Mouse (Mus musculus): ENCODE results near the gene Lmo1. TPM values are rescaled to one million over a fixed set of nuclear protein-coding genes. Genes with fewer than 3 reads are reported as not detected.

Gene Lmo1
- 36.5 and 50.5 TPM in 2 replicates for polyA plus RNA-seq (2015; fragmentation: Nextera tagmentation; extraction: Ambion mirVana)

DNA sequence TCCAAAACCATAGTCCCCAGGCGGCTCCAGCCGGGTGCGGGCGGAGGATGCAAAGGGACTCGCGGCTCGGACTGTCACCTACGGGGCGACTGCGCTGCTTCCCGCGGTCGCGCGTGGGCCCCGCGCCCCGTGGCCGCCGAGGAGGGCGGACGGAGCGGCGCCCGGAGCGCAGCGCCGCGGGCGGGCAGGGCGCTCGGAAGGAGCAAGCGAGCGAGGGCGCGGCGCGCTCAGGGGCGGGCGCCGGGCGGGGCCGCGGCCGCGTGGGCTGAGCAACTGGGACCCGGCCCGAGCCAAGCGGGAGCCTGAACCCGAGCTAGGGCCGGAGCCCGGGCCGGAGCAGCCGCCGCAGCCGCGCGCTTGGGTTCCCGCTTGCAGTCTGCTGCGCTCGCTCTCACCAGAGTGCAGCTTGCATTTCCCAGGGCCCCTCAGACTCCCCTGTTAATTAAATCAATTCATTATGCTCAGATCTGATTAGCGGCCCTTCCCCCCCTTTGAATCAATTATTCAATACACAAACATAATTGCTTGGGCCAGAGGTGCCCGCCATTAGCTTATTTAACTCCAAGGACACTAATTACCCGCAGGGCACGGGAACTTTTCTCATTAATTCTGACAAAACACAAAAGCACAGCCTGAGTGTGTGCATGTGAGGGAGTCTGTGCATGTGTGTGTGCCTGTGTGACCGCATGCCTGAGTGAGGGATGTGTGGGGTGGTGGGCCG is at the start of gene Lmo1:
Gene Lmo1, minus strand, starts transcription at position 259 of the 721 bp plus-strand sequence.
- peak; percentile 74 for ATAC-seq
- no peaks in the 10 kb centered on the region for H3K36me3 ChIP-seq (ENCODE audit: poor library complexity, severe bottlenecking)
- peaks cover 56% of the 10 kb centered on the region for H3K4me1 ChIP-seq
- peak within 1 kb of the TSS; percentile 65 for H3K4me3 ChIP-seq
- H3K27me3 ChIP-seq: peaks cover 67% of the 10 kb centered on the region
- peak within 1 kb of the TSS; percentile 87 for H3K27ac ChIP-seq
- under 1% methylated on average over 50 of the region's 67 CpGs for WGBS
- peak within 1 kb of the TSS; percentile 85 for H3K4me2 ChIP-seq
- peak within 1 kb of the TSS; percentile 87 for H3K9ac ChIP-seq
- no peaks in the 10 kb centered on the region for H3K9me3 ChIP-seq (replicated peaks)

DNA sequence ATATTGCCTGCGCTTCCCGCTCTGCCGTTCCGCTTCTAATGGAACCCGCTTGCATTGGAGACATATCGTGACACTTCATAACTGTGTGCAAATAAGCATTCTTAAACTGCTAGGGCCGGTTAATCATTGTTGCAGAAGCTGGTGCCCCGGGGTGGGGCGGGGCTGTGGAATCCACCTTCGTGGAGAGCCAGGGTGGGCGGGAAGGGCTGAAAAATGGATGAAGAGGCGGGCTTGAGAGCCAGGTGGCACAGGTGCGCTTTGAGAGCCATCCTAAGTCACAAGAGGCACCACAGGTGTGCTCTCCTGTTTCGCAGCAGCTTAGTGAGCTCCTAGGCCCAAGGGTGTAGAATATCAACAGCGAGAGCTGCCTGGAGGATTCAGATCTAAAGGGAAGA is 46.7 kb upstream of the Lmo1 start:
- Histone ChIP-seq H3K4me2 (no peak overlapping the region), H3K27me3 (peaks cover 71% of the 10 kb centered on the region), H3K27ac (no peak overlapping the region), H3K4me1 (peaks cover 10% of the 10 kb centered on the region; the same call in 1 of the 2 replicates), H3K9me3 (replicated peaks) (no peaks in the 10 kb centered on the region), H3K36me3 (ENCODE audit: poor library complexity, severe bottlenecking) (no peaks in the 10 kb centered on the region), H3K9ac (no peak overlapping the region), H3K4me3 (no peak overlapping the region)
- 90% methylated on average over 15 of the region's 15 CpGs for WGBS
- no peak for ATAC-seq

DNA sequence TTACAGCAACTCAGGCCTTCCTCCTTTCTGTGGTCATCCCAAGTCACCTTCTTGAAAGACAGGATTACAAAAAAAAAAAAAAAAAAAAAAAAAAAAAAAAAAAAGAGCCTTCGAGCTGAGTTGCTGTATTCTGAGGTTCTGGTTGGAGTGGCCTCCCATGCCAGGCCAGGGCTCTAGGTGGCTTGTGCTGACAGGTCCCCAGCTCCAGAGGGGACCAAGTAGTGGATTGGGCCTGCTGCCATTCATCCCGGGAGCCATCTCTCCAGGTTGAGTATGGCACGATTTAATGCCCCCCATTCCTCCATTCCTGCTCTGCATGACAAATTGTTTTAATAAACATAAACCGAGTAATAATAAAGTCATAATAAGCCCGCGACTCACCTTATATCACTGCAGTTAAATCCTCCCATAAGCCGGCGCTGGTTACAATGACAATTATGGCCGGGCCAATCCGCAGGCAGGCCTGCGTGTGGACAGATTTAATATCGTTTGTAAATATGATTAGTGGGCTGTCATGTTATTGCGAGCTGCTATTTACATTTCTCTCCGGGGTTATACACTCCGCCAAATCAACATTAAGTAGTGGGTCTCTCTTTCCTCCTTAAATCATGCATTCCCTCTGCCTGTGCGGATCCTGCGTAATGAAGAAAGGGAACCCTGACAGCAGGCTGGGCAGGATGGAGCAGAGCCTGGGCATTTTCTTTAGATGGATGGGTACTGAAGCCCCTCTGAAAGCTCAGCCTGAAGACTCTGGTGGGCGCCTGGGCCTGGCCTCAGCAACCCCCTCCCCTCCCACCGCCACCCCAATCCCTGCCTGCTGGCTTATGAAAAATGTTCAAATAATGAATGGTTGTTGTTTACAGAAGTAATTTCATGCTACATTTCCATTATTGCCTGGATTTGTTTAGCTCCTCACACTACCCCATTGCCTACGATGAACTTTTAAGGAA is 46.0 kb upstream of the Lmo1 start:
- 89% methylated on average over 20 of the region's 20 CpGs for WGBS

DNA sequence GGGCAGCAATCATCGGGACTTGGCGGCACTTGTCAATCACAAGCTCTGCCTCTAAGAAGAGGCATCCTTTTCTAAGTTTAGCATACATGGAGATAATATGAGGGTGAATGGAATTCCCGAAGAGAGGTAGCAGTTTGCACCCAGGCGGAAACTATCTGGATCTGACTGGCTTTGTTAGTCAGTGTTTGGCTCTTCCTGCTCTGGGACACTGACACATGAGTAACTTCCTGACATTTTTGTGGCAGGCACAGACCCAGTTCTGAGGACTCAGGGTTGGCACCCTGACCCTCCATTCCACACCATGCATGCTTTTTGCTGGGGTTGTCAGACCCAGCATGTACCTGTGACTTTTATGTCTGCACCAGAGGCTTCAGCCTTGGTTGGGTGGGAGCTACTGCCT is 45.0 kb upstream of the Lmo1 start:
- Histone ChIP-seq H3K4me3 (no peak overlapping the region), H3K9me3 (replicated peaks) (no peaks in the 10 kb centered on the region), H3K4me2 (no peak overlapping the region), H3K9ac (no peak overlapping the region), H3K4me1 (peaks cover 10% of the 10 kb centered on the region; the same call in 1 of the 2 replicates), H3K27ac (no peak overlapping the region), H3K36me3 (ENCODE audit: poor library complexity, severe bottlenecking) (no peaks in the 10 kb centered on the region), H3K27me3 (peaks cover 79% of the 10 kb centered on the region)
- ATAC-seq: no peak
- 70% methylated on average over 4 of the region's 4 CpGs for WGBS

More for the DNA sequence above, 46.0 kb upstream of the Lmo1 start:
- H3K36me3 ChIP-seq (ENCODE audit: poor library complexity, severe bottlenecking): no peaks in the 10 kb centered on the region
- H3K27ac ChIP-seq: no peak overlapping the region
- H3K4me2 ChIP-seq: no peak overlapping the region
- H3K4me3 ChIP-seq: no peak overlapping the region
- no peaks in the 10 kb centered on the region for H3K9me3 ChIP-seq (replicated peaks)
- peaks cover 74% of the 10 kb centered on the region for H3K27me3 ChIP-seq
- H3K9ac ChIP-seq: no peak overlapping the region
- no peak for ATAC-seq
- peaks cover 10% of the 10 kb centered on the region; the same call in 1 of the 2 replicates for H3K4me1 ChIP-seq

DNA sequence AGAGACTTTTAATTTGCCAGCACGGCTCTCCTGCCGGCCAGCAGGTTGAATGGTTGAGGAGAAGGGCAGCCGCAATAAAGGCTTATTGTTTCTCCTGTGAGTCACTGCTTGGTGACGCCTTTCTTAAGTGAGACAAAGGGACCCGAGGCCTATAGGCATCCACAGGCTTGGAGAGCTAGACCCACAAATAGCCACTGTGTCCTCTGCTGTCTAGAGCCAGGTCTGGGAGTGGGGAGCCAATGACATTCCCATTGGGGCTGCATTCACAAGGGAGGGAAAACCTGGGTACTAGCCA is 43.9 kb upstream of the Lmo1 start:
- Histone ChIP-seq H3K4me2 (no peak overlapping the region), H3K4me3 (no peak overlapping the region), H3K27ac (no peak overlapping the region), H3K36me3 (ENCODE audit: poor library complexity, severe bottlenecking) (no peaks in the 10 kb centered on the region), H3K9me3 (replicated peaks) (no peaks in the 10 kb centered on the region), H3K27me3 (peaks cover 76% of the 10 kb centered on the region), H3K4me1 (peaks cover 10% of the 10 kb centered on the region; the same call in 1 of the 2 replicates), H3K9ac (no peak overlapping the region)
- no peak; the same call in 1 of the 2 replicates for ATAC-seq
- 4% methylated on average over 5 of the region's 5 CpGs for WGBS

DNA sequence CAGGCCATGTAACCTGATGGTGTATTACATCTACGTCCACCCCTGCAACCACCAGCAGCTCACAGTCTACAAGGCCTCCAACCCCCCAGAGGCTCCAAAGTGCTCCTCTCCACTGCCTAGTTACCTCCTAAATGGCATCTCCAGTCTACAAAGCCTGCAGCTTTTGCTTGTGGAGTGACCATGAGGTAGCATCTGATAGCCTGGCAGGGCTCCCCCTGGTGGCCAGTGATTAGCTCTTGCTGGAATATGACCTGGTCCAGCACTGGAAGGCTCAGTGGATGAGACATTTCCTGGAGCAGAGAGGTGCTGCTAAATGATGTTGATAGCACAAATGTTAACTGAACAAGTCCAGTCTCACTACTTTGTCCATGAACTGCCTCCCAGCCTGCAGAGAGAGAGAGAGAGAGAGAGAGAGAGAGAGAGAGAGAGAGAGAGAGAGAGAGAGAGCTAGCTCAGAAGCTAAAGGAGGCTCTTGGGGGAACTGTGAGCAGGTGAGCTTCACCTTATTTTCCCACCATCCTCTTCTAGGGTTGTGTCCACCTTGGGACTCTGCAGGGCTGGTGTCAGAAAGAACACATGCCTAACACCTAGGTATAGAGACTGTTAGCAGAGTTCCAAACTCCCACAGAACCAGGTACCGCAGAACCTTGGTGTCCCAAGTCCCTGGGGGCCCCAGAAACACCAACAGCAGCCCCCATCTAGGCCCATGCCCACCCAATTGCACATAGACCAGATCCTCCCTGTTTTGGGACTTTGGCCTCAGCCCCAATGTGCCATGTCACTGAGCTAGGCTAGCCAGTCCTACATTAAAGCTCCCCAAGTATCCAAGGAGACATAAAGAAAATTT is 43.3 kb upstream of the Lmo1 start:
- Histone ChIP-seq H3K9me3 (replicated peaks) (no peaks in the 10 kb centered on the region), H3K4me1 (peaks cover 10% of the 10 kb centered on the region; the same call in 1 of the 2 replicates), H3K36me3 (ENCODE audit: poor library complexity, severe bottlenecking) (no peaks in the 10 kb centered on the region), H3K27me3 (peaks cover 70% of the 10 kb centered on the region), H3K27ac (no peak overlapping the region), H3K9ac (no peak overlapping the region), H3K4me3 (no peak overlapping the region), H3K4me2 (no peak overlapping the region)
- 87% methylated on average over 2 of the region's 2 CpGs for WGBS
- ATAC-seq: peak; percentile 78

DNA sequence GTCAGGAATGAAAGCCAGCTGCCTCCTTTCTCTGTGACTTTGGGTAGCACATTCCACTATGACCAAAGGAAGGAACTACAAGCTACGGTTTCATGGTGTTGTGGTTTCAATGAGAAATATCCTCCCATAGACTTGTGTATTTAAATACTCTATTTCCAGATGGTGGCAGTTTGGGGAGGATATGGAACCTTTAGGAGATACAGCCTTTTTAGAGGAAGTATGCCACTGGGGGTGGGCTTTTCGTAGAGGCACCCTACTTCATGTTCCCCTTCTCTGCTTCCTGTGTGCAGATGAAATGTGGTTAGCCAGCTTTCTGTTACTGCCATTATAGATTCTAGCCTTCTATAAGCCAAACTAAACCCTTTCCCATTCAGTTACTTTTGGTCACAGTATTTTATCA is 34.8 kb upstream of the Lmo1 start:
- ATAC-seq: no peak
- H3K9me3 ChIP-seq (replicated peaks): no peaks in the 10 kb centered on the region
- no peaks in the 10 kb centered on the region for H3K36me3 ChIP-seq (ENCODE audit: poor library complexity, severe bottlenecking)
- peaks cover 71% of the 10 kb centered on the region for H3K27me3 ChIP-seq
- H3K27ac ChIP-seq: no peak overlapping the region
- 90% methylated on average over 2 of the region's 2 CpGs for WGBS
- no peak overlapping the region for H3K4me3 ChIP-seq
- H3K4me1 ChIP-seq: no peaks in the 10 kb centered on the region
- H3K4me2 ChIP-seq: no peak overlapping the region
- H3K9ac ChIP-seq: no peak overlapping the region

DNA sequence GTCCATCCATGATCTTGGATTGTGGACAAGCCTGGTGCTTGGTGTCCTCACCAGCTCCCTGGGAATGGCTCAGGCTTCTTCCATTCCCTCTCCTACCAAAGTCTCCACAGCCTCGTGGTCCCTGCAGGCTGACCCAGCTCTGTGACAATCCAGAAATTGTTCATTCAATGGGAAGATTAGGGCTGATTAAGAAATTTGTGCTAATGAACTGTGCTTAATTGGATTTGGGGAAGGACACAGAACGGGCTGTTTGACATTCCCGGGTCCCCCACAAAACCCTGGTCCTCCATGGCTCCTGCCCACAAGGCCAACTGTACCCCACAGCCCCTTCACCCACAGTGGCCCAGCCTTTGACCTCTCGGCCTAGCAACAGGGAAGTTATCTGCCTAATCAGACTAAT is 32.8 kb upstream of the Lmo1 start:
- ATAC-seq: no peak
- no peak overlapping the region for H3K27ac ChIP-seq
- H3K4me3 ChIP-seq: no peak overlapping the region
- H3K27me3 ChIP-seq: peaks cover 85% of the 10 kb centered on the region
- no peaks in the 10 kb centered on the region; the same call in 1 of the 2 replicates for H3K9me3 ChIP-seq (replicated peaks)
- H3K36me3 ChIP-seq (ENCODE audit: poor library complexity, severe bottlenecking): no peaks in the 10 kb centered on the region
- WGBS: 29% methylated on average over 4 of the region's 4 CpGs
- no peak overlapping the region for H3K9ac ChIP-seq
- H3K4me1 ChIP-seq: no peaks in the 10 kb centered on the region
- no peak overlapping the region for H3K4me2 ChIP-seq

DNA sequence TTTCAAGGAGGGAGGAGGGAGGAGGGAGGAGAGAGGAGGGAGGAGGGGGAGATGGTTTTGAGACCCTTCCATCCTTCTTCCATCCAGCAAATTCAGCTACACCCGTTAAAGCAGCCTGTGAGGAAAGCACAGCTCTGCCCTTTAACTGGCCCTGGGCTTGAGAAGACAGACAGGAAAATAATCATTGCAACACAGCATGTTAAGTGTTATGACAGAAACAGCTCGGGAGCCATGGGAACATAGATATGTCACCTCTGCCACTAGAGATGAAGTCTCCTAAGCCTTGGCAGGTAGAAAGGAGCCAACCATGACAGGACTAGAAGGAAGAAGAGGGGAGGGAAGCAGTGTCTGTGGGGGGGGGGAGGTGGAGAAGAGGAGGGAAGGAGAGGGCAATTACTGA is 31.4 kb upstream of the Lmo1 start:
- no peak overlapping the region for H3K4me3 ChIP-seq
- no peak overlapping the region for H3K4me2 ChIP-seq
- no peaks in the 10 kb centered on the region for H3K4me1 ChIP-seq
- H3K9ac ChIP-seq: no peak overlapping the region
- peaks cover 89% of the 10 kb centered on the region for H3K27me3 ChIP-seq
- H3K36me3 ChIP-seq (ENCODE audit: poor library complexity, severe bottlenecking): no peaks in the 10 kb centered on the region
- H3K27ac ChIP-seq: no peak overlapping the region
- no peaks in the 10 kb centered on the region; the same call in 1 of the 2 replicates for H3K9me3 ChIP-seq (replicated peaks)
- ATAC-seq: no peak
- WGBS: 72% methylated on average over 2 of the region's 2 CpGs

DNA sequence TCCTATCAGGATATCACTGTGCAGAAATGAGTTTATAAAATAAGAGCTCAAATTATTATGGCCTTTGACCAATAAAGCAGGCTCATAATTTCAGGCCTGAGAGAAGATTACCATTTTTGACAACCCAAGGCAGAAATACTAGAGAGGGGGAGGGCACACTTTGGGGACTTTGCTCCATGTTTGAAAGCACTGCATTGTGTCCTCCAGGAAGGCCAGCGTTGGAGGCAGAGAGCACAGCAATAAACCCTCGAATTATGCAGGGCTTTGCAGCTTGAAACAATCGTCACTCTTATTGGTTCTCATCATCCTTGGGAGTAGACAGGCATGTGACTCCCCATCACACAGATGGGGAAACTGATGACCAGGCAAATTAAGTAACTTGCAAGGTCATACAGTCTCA is 28.1 kb upstream of the Lmo1 start:
- no peak for ATAC-seq

DNA sequence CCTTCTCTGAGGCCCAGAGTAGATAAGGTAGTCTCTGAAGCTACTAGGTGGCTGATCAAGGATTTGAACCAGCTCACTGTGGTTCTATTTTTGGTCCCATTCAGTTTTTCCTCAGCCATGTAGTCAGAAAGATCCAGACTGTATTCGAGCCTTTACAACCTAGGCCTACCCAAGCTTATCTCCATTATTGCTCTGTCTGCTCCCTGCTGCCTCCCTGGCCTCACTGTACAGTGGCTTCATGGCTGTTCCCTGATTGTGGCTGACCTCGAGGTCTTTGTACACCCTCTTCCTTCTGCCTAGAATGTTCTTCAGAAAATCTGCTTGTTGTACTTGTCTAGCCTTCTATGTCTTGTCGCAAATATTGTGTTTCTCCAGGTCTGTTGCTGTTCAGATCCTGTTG is 25.6 kb upstream of the Lmo1 start:
- Histone ChIP-seq H3K4me1 (peaks cover 20% of the 10 kb centered on the region), H3K36me3 (ENCODE audit: poor library complexity, severe bottlenecking) (no peaks in the 10 kb centered on the region), H3K9me3 (replicated peaks) (no peaks in the 10 kb centered on the region; the same call in 1 of the 2 replicates), H3K4me2 (no peak overlapping the region), H3K27me3 (peaks cover 95% of the 10 kb centered on the region), H3K27ac (no peak overlapping the region), H3K9ac (no peak overlapping the region), H3K4me3 (no peak overlapping the region)
- ATAC-seq: no peak
- WGBS: 86% methylated on average over 3 of the region's 3 CpGs

More for the DNA sequence above, 28.1 kb upstream of the Lmo1 start:
- Histone ChIP-seq H3K9me3 (replicated peaks) (no peaks in the 10 kb centered on the region; the same call in 1 of the 2 replicates), H3K4me3 (no peak overlapping the region), H3K4me1 (no peaks in the 10 kb centered on the region), H3K36me3 (ENCODE audit: poor library complexity, severe bottlenecking) (no peaks in the 10 kb centered on the region), H3K9ac (no peak overlapping the region), H3K27me3 (peaks cover 94% of the 10 kb centered on the region), H3K27ac (no peak overlapping the region), H3K4me2 (no peak overlapping the region)
- 65% methylated on average over 3 of the region's 3 CpGs for WGBS

Measured in forebrain, embryonic 13.5 days (tissue).